Mouse (Mus musculus): ENCODE results near the gene Osbpl9. TPM values are rescaled to one million over a fixed set of nuclear protein-coding genes. Genes with fewer than 3 reads are reported as not detected.

The Osbpl9 gene
- polyA plus RNA-seq, 1 experiment from 2014 or later = 52.0 TPM

GRCm38 (mm10) chr4:109147278-109148038 lies 54.6 kb downstream of the Osbpl9 start:
- Histone ChIP-seq H3K36me3 (ENCODE audit: control insufficient read depth, insufficient read depth, low read length) (0 out of 2 replicates have a peak, but pooled peaks cover 2% of the 10 kb centered on the region), H3K4me1 (ENCODE audit: control insufficient read depth in 2 of 2, insufficient read depth in 2 of 2, low read length in 2 of 2) (peaks cover 14 to 23% of the 10 kb centered on the region in 2 experiments), H3K4me2 (ENCODE audit: low read length) (peak overlapping the region; percentile 58), H3K9me3 (ENCODE audit: control insufficient read depth, low read length) (no peaks in the 10 kb centered on the region), H3K27me3 (ENCODE audit: control insufficient read depth, insufficient read depth, low read length) (no peaks in the 10 kb centered on the region), H3K4me3 (ENCODE audit: control insufficient read depth in 1 of 2, insufficient read depth in 1 of 2, low read depth in 1 of 2, low read length in 2 of 2) (peak overlapping the region; percentile 5 to 17; a peak in 2 of 4 replicates), H3K9ac (ENCODE audit: low read length) (no peak overlapping the region), H3K27ac (replicated peaks in 1 of 2; ENCODE audit: control insufficient read depth in 1 of 2, insufficient read depth in 1 of 2, low read depth in 2 of 2, low read length in 2 of 2) (peak overlapping the region; percentile 76 to 81)
- ATAC-seq (ENCODE audit: insufficient number of reproducible peaks, insufficient read depth, low FRiP score, low read depth) = no peak
- 32% methylated on average over 11 of the region's 11 CpGs for WGBS

GRCm38 (mm10) chr4:109143091-109143490 lies 59.0 kb downstream of the Osbpl9 start:
- Histone ChIP-seq H3K27ac (replicated peaks in 1 of 2; ENCODE audit: control insufficient read depth in 1 of 2, insufficient read depth in 1 of 2, low read depth in 2 of 2, low read length in 2 of 2) (no peak overlapping the region), H3K9ac (ENCODE audit: low read length) (no peak overlapping the region), H3K4me1 (ENCODE audit: control insufficient read depth in 2 of 2, insufficient read depth in 2 of 2, low read length in 2 of 2) (peaks cover 11 to 14% of the 10 kb centered on the region in 2 experiments), H3K27me3 (ENCODE audit: control insufficient read depth, insufficient read depth, low read length) (no peaks in the 10 kb centered on the region), H3K4me3 (ENCODE audit: control insufficient read depth in 1 of 2, insufficient read depth in 1 of 2, low read depth in 1 of 2, low read length in 2 of 2) (no peak overlapping the region), H3K9me3 (ENCODE audit: control insufficient read depth, low read length) (no peaks in the 10 kb centered on the region), H3K36me3 (ENCODE audit: control insufficient read depth, insufficient read depth, low read length) (no peaks in the 10 kb centered on the region), H3K4me2 (ENCODE audit: low read length) (no peak overlapping the region)
- no peak for ATAC-seq (ENCODE audit: insufficient number of reproducible peaks, insufficient read depth, low FRiP score, low read depth)
- WGBS = 63% methylated on average over 1 of the region's 1 CpGs

DNA sequence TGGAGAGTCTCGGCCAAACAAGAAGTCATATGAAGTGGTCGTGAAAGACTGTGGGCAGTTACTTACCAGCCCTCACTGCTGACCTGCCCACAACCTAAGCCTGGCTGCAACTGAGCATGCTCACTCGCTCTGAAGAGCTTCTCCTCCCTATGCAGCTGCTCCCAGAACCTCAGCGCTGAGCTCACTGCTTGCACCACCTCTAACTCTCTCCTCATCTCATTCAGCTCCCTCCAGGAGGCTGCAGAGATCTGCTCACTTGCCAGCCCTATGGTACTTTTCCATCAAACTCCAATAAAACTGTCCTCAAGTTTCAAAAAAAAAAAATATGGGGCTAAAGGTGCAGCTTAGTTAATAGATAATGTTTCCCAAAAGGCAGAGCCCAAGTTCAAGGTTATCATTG lies 63.5 kb downstream of the Osbpl9 start:
- H3K9ac ChIP-seq (ENCODE audit: low read length) = no peak overlapping the region

GRCm38 (mm10) chr4:109136475-109137125 lies 65.5 kb downstream of the Osbpl9 start:
- Histone ChIP-seq H3K27me3 (ENCODE audit: control insufficient read depth, insufficient read depth, low read length) (no peaks in the 10 kb centered on the region), H3K9ac (ENCODE audit: low read length) (no peak overlapping the region), H3K4me1 (ENCODE audit: control insufficient read depth in 2 of 2, insufficient read depth in 2 of 2, low read length in 2 of 2) (no peaks in the 10 kb centered on the region), H3K27ac (replicated peaks in 1 of 2; ENCODE audit: control insufficient read depth in 1 of 2, insufficient read depth in 1 of 2, low read depth in 2 of 2, low read length in 2 of 2) (no peak overlapping the region), H3K36me3 (ENCODE audit: control insufficient read depth, insufficient read depth, low read length) (peaks cover 11% of the 10 kb centered on the region; the same call in 1 of the 2 replicates), H3K4me3 (ENCODE audit: control insufficient read depth in 1 of 2, insufficient read depth in 1 of 2, low read depth in 1 of 2, low read length in 2 of 2) (no peak overlapping the region), H3K4me2 (ENCODE audit: low read length) (no peak overlapping the region), H3K9me3 (ENCODE audit: control insufficient read depth, low read length) (no peaks in the 10 kb centered on the region)
- 77% methylated on average over 7 of the region's 7 CpGs for WGBS
- ATAC-seq (ENCODE audit: insufficient number of reproducible peaks, insufficient read depth, low FRiP score, low read depth) = no peak

More for the DNA sequence above, 63.5 kb downstream of the Osbpl9 start:
- Histone ChIP-seq H3K36me3 (ENCODE audit: control insufficient read depth, insufficient read depth, low read length) (no peaks in the 10 kb centered on the region), H3K4me2 (ENCODE audit: low read length) (no peak overlapping the region), H3K4me1 (ENCODE audit: control insufficient read depth in 2 of 2, insufficient read depth in 2 of 2, low read length in 2 of 2) (peaks cover 0 to 3% of the 10 kb centered on the region in 2 experiments; a peak in 2 of 4 replicates), H3K27ac (replicated peaks in 1 of 2; ENCODE audit: control insufficient read depth in 1 of 2, insufficient read depth in 1 of 2, low read depth in 2 of 2, low read length in 2 of 2) (no peak overlapping the region), H3K4me3 (ENCODE audit: control insufficient read depth in 1 of 2, insufficient read depth in 1 of 2, low read depth in 1 of 2, low read length in 2 of 2) (no peak overlapping the region), H3K9me3 (ENCODE audit: control insufficient read depth, low read length) (no peaks in the 10 kb centered on the region), H3K27me3 (ENCODE audit: control insufficient read depth, insufficient read depth, low read length) (no peaks in the 10 kb centered on the region)
- WGBS = 36% methylated on average over 4 of the region's 4 CpGs
- no peak for ATAC-seq (ENCODE audit: insufficient number of reproducible peaks, insufficient read depth, low FRiP score, low read depth)

DNA sequence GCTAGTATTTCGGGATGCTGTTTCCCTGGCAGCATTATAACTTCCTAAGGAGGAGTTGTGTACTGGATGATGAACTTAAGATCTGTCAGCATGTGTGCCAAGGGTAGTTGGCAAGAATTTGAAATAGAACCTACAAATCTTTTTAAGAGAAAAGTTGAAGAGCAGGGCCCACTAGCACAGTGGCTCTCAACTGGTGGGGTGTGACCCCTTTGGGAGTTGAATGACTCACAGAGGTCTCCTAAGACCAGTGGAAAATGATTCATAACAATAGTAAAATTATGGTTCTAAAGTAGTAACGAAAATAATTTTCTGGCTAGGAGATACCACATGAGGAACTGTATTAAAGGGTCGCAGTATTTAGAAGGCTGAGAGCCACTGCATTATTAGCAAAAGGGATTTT lies 67.1 kb downstream of the Osbpl9 start:
- Histone ChIP-seq H3K4me1 (ENCODE audit: control insufficient read depth in 2 of 2, insufficient read depth in 2 of 2, low read length in 2 of 2) (no peaks in the 10 kb centered on the region), H3K4me2 (ENCODE audit: low read length) (no peak overlapping the region), H3K27me3 (ENCODE audit: control insufficient read depth, insufficient read depth, low read length) (no peaks in the 10 kb centered on the region), H3K9ac (ENCODE audit: low read length) (no peak overlapping the region), H3K9me3 (ENCODE audit: control insufficient read depth, low read length) (no peaks in the 10 kb centered on the region), H3K27ac (replicated peaks in 1 of 2; ENCODE audit: control insufficient read depth in 1 of 2, insufficient read depth in 1 of 2, low read depth in 2 of 2, low read length in 2 of 2) (no peak overlapping the region), H3K36me3 (ENCODE audit: control insufficient read depth, insufficient read depth, low read length) (peaks cover 11% of the 10 kb centered on the region; the same call in 1 of the 2 replicates), H3K4me3 (ENCODE audit: control insufficient read depth in 1 of 2, insufficient read depth in 1 of 2, low read depth in 1 of 2, low read length in 2 of 2) (no peak overlapping the region)
- 85% methylated on average over 3 of the region's 3 CpGs for WGBS
- ATAC-seq (ENCODE audit: insufficient number of reproducible peaks, insufficient read depth, low FRiP score, low read depth) = no peak

GRCm38 (mm10) chr4:109131256-109131872 lies 70.7 kb downstream of the Osbpl9 start:
- no peak overlapping the region for H3K4me2 ChIP-seq (ENCODE audit: low read length)
- no peak overlapping the region for H3K9ac ChIP-seq (ENCODE audit: low read length)
- H3K27me3 ChIP-seq (ENCODE audit: control insufficient read depth, insufficient read depth, low read length) = no peaks in the 10 kb centered on the region
- no peaks in the 10 kb centered on the region for H3K9me3 ChIP-seq (ENCODE audit: control insufficient read depth, low read length)
- 63% methylated on average over 10 of the region's 10 CpGs for WGBS
- H3K4me1 ChIP-seq (ENCODE audit: control insufficient read depth in 2 of 2, insufficient read depth in 2 of 2, low read length in 2 of 2) = peaks cover 3 to 13% of the 10 kb centered on the region in 2 experiments; a peak in 3 of 4 replicates
- H3K36me3 ChIP-seq (ENCODE audit: control insufficient read depth, insufficient read depth, low read length) = peaks cover 11% of the 10 kb centered on the region; the same call in 1 of the 2 replicates
- H3K4me3 ChIP-seq (ENCODE audit: control insufficient read depth in 1 of 2, insufficient read depth in 1 of 2, low read depth in 1 of 2, low read length in 2 of 2) = no peak overlapping the region
- ATAC-seq (ENCODE audit: insufficient number of reproducible peaks, insufficient read depth, low FRiP score, low read depth) = no peak
- H3K27ac ChIP-seq (replicated peaks in 1 of 2; ENCODE audit: control insufficient read depth in 1 of 2, insufficient read depth in 1 of 2, low read depth in 2 of 2, low read length in 2 of 2) = no peak overlapping the region

DNA sequence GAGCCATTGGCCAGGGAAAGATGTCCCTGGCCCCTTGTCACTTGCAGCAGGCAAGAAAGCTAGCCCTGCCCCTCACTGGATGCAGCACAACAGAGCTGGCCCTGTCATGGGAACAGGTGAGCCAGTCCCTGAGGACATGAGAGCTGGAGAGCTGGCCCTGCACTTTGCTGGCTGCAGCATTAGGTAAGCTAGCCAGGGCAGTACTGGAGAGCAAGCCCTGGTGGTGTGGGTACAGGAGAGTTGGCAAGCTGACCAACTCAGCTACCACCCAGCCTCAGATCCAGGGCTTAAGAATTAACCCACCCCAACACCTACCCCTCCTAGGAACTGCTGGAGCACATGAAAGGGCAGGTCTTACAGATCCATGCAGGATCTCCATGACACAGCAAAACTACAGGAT lies 73.1 kb downstream of the Osbpl9 start:
- Histone ChIP-seq H3K36me3 (ENCODE audit: control insufficient read depth, insufficient read depth, low read length) (peaks cover 11% of the 10 kb centered on the region; the same call in 1 of the 2 replicates), H3K9ac (ENCODE audit: low read length) (no peak overlapping the region), H3K4me3 (ENCODE audit: control insufficient read depth in 1 of 2, insufficient read depth in 1 of 2, low read depth in 1 of 2, low read length in 2 of 2) (no peak overlapping the region), H3K27ac (replicated peaks in 1 of 2; ENCODE audit: control insufficient read depth in 1 of 2, insufficient read depth in 1 of 2, low read depth in 2 of 2, low read length in 2 of 2) (no peak overlapping the region), H3K4me1 (ENCODE audit: control insufficient read depth in 2 of 2, insufficient read depth in 2 of 2, low read length in 2 of 2) (peaks cover 4 to 33% of the 10 kb centered on the region in 2 experiments), H3K4me2 (ENCODE audit: low read length) (no peak overlapping the region), H3K27me3 (ENCODE audit: control insufficient read depth, insufficient read depth, low read length) (no peaks in the 10 kb centered on the region), H3K9me3 (ENCODE audit: control insufficient read depth, low read length) (no peaks in the 10 kb centered on the region)
- ATAC-seq (ENCODE audit: insufficient number of reproducible peaks, insufficient read depth, low FRiP score, low read depth) = no peak
